1 mouse cellular context compared by ENCODE assay signal in genomic region chr10:117792141-117793091, GRCm38 (mm10).
TF ChIP-seq lines count a peak whose summit lies in the region.

Nup107 (minus strand) TSS chr10:117792705.

TF ChIP-seq in MEL, 35 proteins besides CTCF, POLR2A, EP300 and RAD21 (continued from another document):
- no peak; the same call in 1 of the 2 replicates for TF ChIP-seq RCOR1 (IDR thresholded peaks at IDR 0.05; ENCODE audit: low read depth, low read length)
TF ChIP-seq in MEL: peak in this region for 15.
